Mouse (Mus musculus) ES-E14 (cell line): ENCODE results near the gene Lin7a.

Experiments
- CHD2 ChIP-seq: IDR thresholded peaks from 2 replicates; pipeline ENCODE4 v1.6.1; 2014; ENCODE audit warnings: mild to moderate bottlenecking, low read depth, low read length, inconsistent platforms
- HCFC1 ChIP-seq: IDR thresholded peaks from 2 replicates; pipeline ENCODE4 v1.6.1; 2012; ENCODE audit warnings: low read length, inconsistent platforms, borderline replicate concordance; ENCODE audit not compliant: insufficient read depth
- MAFK ChIP-seq: IDR thresholded peaks from 2 replicates; pipeline ENCODE4 v1.6.1; 2014; ENCODE audit warnings: mild to moderate bottlenecking, low read depth, low read length, inconsistent platforms; ENCODE audit not compliant: insufficient read depth
- ZC3H11A ChIP-seq: IDR thresholded peaks from 2 replicates; pipeline ENCODE4 v1.6.1; 2012; ENCODE audit warnings: low read depth, mild to moderate bottlenecking, inconsistent platforms, low read length, borderline replicate concordance
- ZNF384 ChIP-seq: IDR thresholded peaks from 2 replicates; pipeline ENCODE4 v1.6.1; 2012; ENCODE audit warnings: low read depth, low read length, inconsistent platforms

DNA sequence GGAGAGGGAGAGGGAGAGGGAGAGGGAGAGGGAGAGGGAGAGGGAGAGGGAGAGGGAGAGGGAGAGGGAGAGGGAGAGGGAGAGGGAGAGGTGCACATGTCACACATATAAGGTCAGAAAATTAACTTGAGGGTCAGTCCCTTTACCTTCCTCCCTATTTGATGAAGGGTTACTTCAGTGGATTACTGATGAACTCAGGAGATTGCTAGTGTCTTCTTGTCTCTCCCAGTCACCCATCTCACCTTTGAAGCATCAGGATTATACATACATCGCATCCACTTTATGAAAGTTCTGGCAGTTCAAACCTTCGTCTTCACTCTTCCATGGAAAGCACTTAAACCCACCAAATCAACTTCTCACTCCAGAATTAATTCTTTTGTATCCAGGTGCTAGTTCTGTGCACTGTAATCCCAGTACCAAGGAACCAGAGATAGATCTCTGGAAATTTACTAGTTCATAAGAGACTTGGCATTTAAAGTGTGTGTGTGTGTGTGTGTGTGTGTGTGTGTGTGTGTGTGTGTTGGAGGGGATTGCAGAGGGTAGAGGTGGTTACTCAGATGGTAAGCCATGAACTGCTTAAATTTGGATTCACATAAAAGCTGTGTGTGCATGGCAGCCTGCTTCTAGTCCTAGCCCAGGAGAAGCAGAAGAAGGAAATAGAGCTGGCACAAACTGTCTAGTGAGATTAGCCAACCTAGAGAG, 19.5 kb upstream of the Lin7a start:
- TF ChIP-seq ZNF384 (no peak), HCFC1 (no peak), ZC3H11A (no peak), MAFK (no peak), CHD2 (no peak)
